Mouse (Mus musculus): ENCODE measurements around the gene Adamts14. TPM values are rescaled to one million over a fixed set of nuclear protein-coding genes. Genes with fewer than 3 reads are reported as not detected.

Adamts14 gene
- polyA plus RNA-seq, 1 experiment from 2014 or later: 0.78 TPM

GRCm38 (mm10) chr10:61195718-61196291, 77.4 kb downstream of the Adamts14 start:
- no peak for ATAC-seq
- 72% methylated on average over 5 of the region's 5 CpGs for WGBS
- Histone ChIP-seq H3K27me3 (replicated peaks) (no peaks in the 10 kb centered on the region), H3K36me3 (no peaks in the 10 kb centered on the region), H3K4me2 (replicated peaks) (no peak overlapping the region), H3K27ac (peak overlapping the region; percentile 17; the same call in 1 of the 2 replicates), H3K9ac (no peak overlapping the region), H3K4me3 (replicated peaks) (no peak overlapping the region), H3K4me1 (replicated peaks) (no peaks in the 10 kb centered on the region), H3K9me3 (no peaks in the 10 kb centered on the region)

GRCm38 (mm10) chr10:61195216-61195615, 78.0 kb downstream of the Adamts14 start:
- WGBS: 54% methylated on average over 8 of the region's 8 CpGs
- Histone ChIP-seq H3K36me3 (no peaks in the 10 kb centered on the region), H3K27ac (peak overlapping the region; percentile 17; the same call in 1 of the 2 replicates)

GRCm38 (mm10) chr10:61194611-61195010, 78.6 kb downstream of the Adamts14 start:
- ATAC-seq: no peak
- WGBS: 81% methylated on average over 9 of the region's 9 CpGs

More at GRCm38 (mm10) chr10:61195216-61195615, 78.0 kb downstream of the Adamts14 start:
- no peak for ATAC-seq
- Histone ChIP-seq H3K4me3 (replicated peaks) (no peak overlapping the region), H3K4me2 (replicated peaks) (no peak overlapping the region), H3K9me3 (no peaks in the 10 kb centered on the region), H3K9ac (no peak overlapping the region), H3K27me3 (replicated peaks) (no peaks in the 10 kb centered on the region), H3K4me1 (replicated peaks) (no peaks in the 10 kb centered on the region)

GRCm38 (mm10) chr10:61188010-61188409, 85.2 kb downstream of the Adamts14 start:
- Histone ChIP-seq H3K4me1 (replicated peaks) (peaks cover 4% of the 10 kb centered on the region; the same call in 1 of the 2 replicates), H3K27ac (no peak overlapping the region), H3K9ac (no peak overlapping the region), H3K4me3 (replicated peaks) (no peak overlapping the region), H3K4me2 (replicated peaks) (no peak overlapping the region), H3K9me3 (no peaks in the 10 kb centered on the region), H3K27me3 (replicated peaks) (no peaks in the 10 kb centered on the region), H3K36me3 (no peaks in the 10 kb centered on the region)
- 77% methylated on average over 3 of the region's 3 CpGs for WGBS
- no peak for ATAC-seq

More at GRCm38 (mm10) chr10:61194611-61195010, 78.6 kb downstream of the Adamts14 start:
- no peak overlapping the region for H3K9ac ChIP-seq
- no peaks in the 10 kb centered on the region for H3K36me3 ChIP-seq
- no peak overlapping the region for H3K4me2 ChIP-seq (replicated peaks)
- H3K9me3 ChIP-seq: no peaks in the 10 kb centered on the region
- no peaks in the 10 kb centered on the region for H3K27me3 ChIP-seq (replicated peaks)
- no peak overlapping the region for H3K27ac ChIP-seq
- no peaks in the 10 kb centered on the region for H3K4me1 ChIP-seq (replicated peaks)
- no peak overlapping the region for H3K4me3 ChIP-seq (replicated peaks)

GRCm38 (mm10) chr10:61187001-61187400, 86.2 kb downstream of the Adamts14 start:
- Histone ChIP-seq H3K4me3 (replicated peaks) (no peak overlapping the region), H3K4me1 (replicated peaks) (peaks cover 4% of the 10 kb centered on the region; the same call in 1 of the 2 replicates), H3K27me3 (replicated peaks) (no peaks in the 10 kb centered on the region), H3K9ac (no peak overlapping the region), H3K9me3 (no peaks in the 10 kb centered on the region), H3K36me3 (no peaks in the 10 kb centered on the region), H3K4me2 (replicated peaks) (no peak overlapping the region), H3K27ac (no peak overlapping the region)
- 72% methylated on average over 3 of the region's 3 CpGs for WGBS
- no peak for ATAC-seq

- no peak overlapping the region for H3K4me2 ChIP-seq (replicated peaks)
- H3K4me1 ChIP-seq (replicated peaks): peaks cover 7% of the 10 kb centered on the region; the same call in 1 of the 2 replicates
- H3K36me3 ChIP-seq: no peaks in the 10 kb centered on the region
- H3K27me3 ChIP-seq (replicated peaks): no peaks in the 10 kb centered on the region
- H3K9ac ChIP-seq: no peak overlapping the region
- no peak for ATAC-seq
- H3K27ac ChIP-seq: no peak overlapping the region
- WGBS: 73% methylated on average over 6 of the region's 6 CpGs
- H3K4me3 ChIP-seq (replicated peaks): no peak overlapping the region
- H3K9me3 ChIP-seq: no peaks in the 10 kb centered on the region
Measured at GRCm38 (mm10) chr10:61179927-61180326, 93.3 kb downstream of the Adamts14 start.

- no peak overlapping the region for H3K4me2 ChIP-seq (replicated peaks)
- H3K27me3 ChIP-seq (replicated peaks): no peaks in the 10 kb centered on the region
- H3K9ac ChIP-seq: no peak overlapping the region
- peaks cover 7% of the 10 kb centered on the region; the same call in 1 of the 2 replicates for H3K4me1 ChIP-seq (replicated peaks)
- no peak overlapping the region for H3K4me3 ChIP-seq (replicated peaks)
- no peak for ATAC-seq
- WGBS: 90% methylated on average over 8 of the region's 8 CpGs
- H3K9me3 ChIP-seq: no peaks in the 10 kb centered on the region
- no peak overlapping the region for H3K27ac ChIP-seq
- H3K36me3 ChIP-seq: no peaks in the 10 kb centered on the region
Measured at GRCm38 (mm10) chr10:61178687-61179086, 94.6 kb downstream of the Adamts14 start.

- H3K27me3 ChIP-seq (replicated peaks): no peaks in the 10 kb centered on the region
- H3K27ac ChIP-seq: no peak overlapping the region
- ATAC-seq: no peak
- peaks cover 7% of the 10 kb centered on the region; the same call in 1 of the 2 replicates for H3K4me1 ChIP-seq (replicated peaks)
- H3K9ac ChIP-seq: no peak overlapping the region
- 76% methylated on average over 4 of the region's 4 CpGs for WGBS
- no peaks in the 10 kb centered on the region for H3K9me3 ChIP-seq
- no peak overlapping the region for H3K4me3 ChIP-seq (replicated peaks)
- H3K4me2 ChIP-seq (replicated peaks): no peak overlapping the region
- H3K36me3 ChIP-seq: no peaks in the 10 kb centered on the region
Measured at GRCm38 (mm10) chr10:61177751-61178150, 95.5 kb downstream of the Adamts14 start.

GRCm38 (mm10) chr10:61176221-61176790, 96.9 kb downstream of the Adamts14 start:
- Histone ChIP-seq H3K4me2 (replicated peaks) (peak overlapping the region; percentile 41), H3K27ac (no peak overlapping the region), H3K4me3 (replicated peaks) (no peak overlapping the region), H3K4me1 (replicated peaks) (peaks cover 7% of the 10 kb centered on the region; the same call in 1 of the 2 replicates), H3K27me3 (replicated peaks) (no peaks in the 10 kb centered on the region), H3K36me3 (no peaks in the 10 kb centered on the region), H3K9ac (no peak overlapping the region), H3K9me3 (no peaks in the 10 kb centered on the region)
- ATAC-seq: no peak
- WGBS: 54% methylated on average over 7 of the region's 7 CpGs

GRCm38 (mm10) chr10:61175442-61176204, 97.6 kb downstream of the Adamts14 start:
- H3K4me1 ChIP-seq (replicated peaks): peaks cover 7% of the 10 kb centered on the region; the same call in 1 of the 2 replicates
- ATAC-seq: peak; percentile 58
- no peaks in the 10 kb centered on the region for H3K9me3 ChIP-seq
- H3K4me2 ChIP-seq (replicated peaks): peak overlapping the region; percentile 41
- H3K36me3 ChIP-seq: no peaks in the 10 kb centered on the region
- no peaks in the 10 kb centered on the region for H3K27me3 ChIP-seq (replicated peaks)
- no peak overlapping the region for H3K27ac ChIP-seq
- no peak overlapping the region for H3K9ac ChIP-seq
- no peak overlapping the region for H3K4me3 ChIP-seq (replicated peaks)
- 15% methylated on average over 24 of the region's 24 CpGs for WGBS

GRCm38 (mm10) chr10:61174711-61175441, 98.4 kb downstream of the Adamts14 start:
- Histone ChIP-seq H3K9ac (no peak overlapping the region), H3K36me3 (no peaks in the 10 kb centered on the region), H3K4me2 (replicated peaks) (no peak overlapping the region), H3K4me3 (replicated peaks) (no peak overlapping the region), H3K27ac (no peak overlapping the region), H3K9me3 (no peaks in the 10 kb centered on the region), H3K4me1 (replicated peaks) (peaks cover 7% of the 10 kb centered on the region; the same call in 1 of the 2 replicates), H3K27me3 (replicated peaks) (no peaks in the 10 kb centered on the region)
- 54% methylated on average over 13 of the region's 13 CpGs for WGBS
- no peak for ATAC-seq

- no peak for ATAC-seq
- no peak overlapping the region for H3K9ac ChIP-seq
- H3K4me1 ChIP-seq (replicated peaks): peaks cover 7% of the 10 kb centered on the region; the same call in 1 of the 2 replicates
- H3K27me3 ChIP-seq (replicated peaks): no peaks in the 10 kb centered on the region
- H3K4me2 ChIP-seq (replicated peaks): no peak overlapping the region
- H3K36me3 ChIP-seq: no peaks in the 10 kb centered on the region
- no peaks in the 10 kb centered on the region for H3K9me3 ChIP-seq
- no peak overlapping the region for H3K4me3 ChIP-seq (replicated peaks)
- WGBS: 82% methylated on average over 4 of the region's 4 CpGs
- H3K27ac ChIP-seq: no peak overlapping the region
Measured at GRCm38 (mm10) chr10:61172496-61172895, 100.7 kb downstream of the Adamts14 start.

Data from intestine, embryonic 15.5 days (tissue).